Mouse (Mus musculus) CD4-positive, CD25-positive, alpha-beta regulatory T cell, adult 4 months (primary cell): Measurements from ENCODE around the gene Crebrf. TPM values are rescaled to one million over a fixed set of nuclear protein-coding genes. Genes with fewer than 3 reads are reported as not detected.

Source experiments
- ATAC-seq: one replicate; pipeline ENCODE4 v1.8.0; 2017
- polyA plus RNA-seq, 2 experiments: library from polyadenylated mRNA; unstranded; fragments of 100-300 nt; shearing (Covaris generic); gene quantifications; one replicate each; pipeline ENCODE4 v1.2.1; 2017

The Crebrf gene
- polyA plus RNA-seq, 2 experiments from 2014 or later = 60.7 to 69.8 TPM

GRCm38 (mm10) chr17:26705463-26706359 lies 9.7 kb upstream of the Crebrf start:
- ATAC-seq = no peak

GRCm38 (mm10) chr17:26707066-26707465 lies 8.4 kb upstream of the Crebrf start:
- no peak for ATAC-seq

GRCm38 (mm10) chr17:26708499-26708898 lies 7.0 kb upstream of the Crebrf start:
- no peak for ATAC-seq

GRCm38 (mm10) chr17:26708993-26709590 lies 6.4 kb upstream of the Crebrf start:
- ATAC-seq = no peak

- no peak for ATAC-seq
Measured at GRCm38 (mm10) chr17:26710049-26710448, 5.4 kb upstream of the Crebrf start.

GRCm38 (mm10) chr17:26715916-26716717 lies 667 bp downstream of the Crebrf start:
- peak; percentile 82 for ATAC-seq

GRCm38 (mm10) chr17:26717868-26718267 lies 2.4 kb downstream of the Crebrf start:
- no peak for ATAC-seq

GRCm38 (mm10) chr17:26719405-26719804 lies 4.0 kb downstream of the Crebrf start:
- ATAC-seq = no peak

GRCm38 (mm10) chr17:26721802-26722201 lies 6.4 kb downstream of the Crebrf start:
- ATAC-seq = no peak

GRCm38 (mm10) chr17:26724790-26725189 lies 9.3 kb downstream of the Crebrf start:
- ATAC-seq = no peak

GRCm38 (mm10) chr17:26726674-26727073 lies 11.2 kb downstream of the Crebrf start:
- ATAC-seq = no peak

GRCm38 (mm10) chr17:26727110-26727755 lies 11.8 kb downstream of the Crebrf start:
- no peak for ATAC-seq

GRCm38 (mm10) chr17:26742581-26742980 lies 27.1 kb downstream of the Crebrf start:
- ATAC-seq = no peak

GRCm38 (mm10) chr17:26743294-26743693 lies 27.8 kb downstream of the Crebrf start:
- no peak for ATAC-seq

GRCm38 (mm10) chr17:26749975-26750374 lies 34.5 kb downstream of the Crebrf start:
- ATAC-seq = no peak

- peak; percentile 56 for ATAC-seq
Measured at GRCm38 (mm10) chr17:26752297-26752696, 36.8 kb downstream of the Crebrf start.

GRCm38 (mm10) chr17:26753476-26753875 lies 38.0 kb downstream of the Crebrf start:
- peak; percentile 71 for ATAC-seq

GRCm38 (mm10) chr17:26767100-26767753 lies 51.8 kb downstream of the Crebrf start:
- no peak for ATAC-seq

GRCm38 (mm10) chr17:26767754-26768124 lies 52.3 kb downstream of the Crebrf start:
- no peak for ATAC-seq

GRCm38 (mm10) chr17:26776211-26776610 lies 60.8 kb downstream of the Crebrf start:
- ATAC-seq = no peak

- ATAC-seq = no peak
Measured at GRCm38 (mm10) chr17:26778001-26778400, 62.6 kb downstream of the Crebrf start.
